Mouse (Mus musculus): ENCODE measurements around the gene Slc37a1. TPM values are rescaled to one million over a fixed set of nuclear protein-coding genes. Genes with fewer than 3 reads are reported as not detected.

Slc37a1 gene
- polyA plus RNA-seq, 1 experiment, result 0.14 TPM

DNA sequence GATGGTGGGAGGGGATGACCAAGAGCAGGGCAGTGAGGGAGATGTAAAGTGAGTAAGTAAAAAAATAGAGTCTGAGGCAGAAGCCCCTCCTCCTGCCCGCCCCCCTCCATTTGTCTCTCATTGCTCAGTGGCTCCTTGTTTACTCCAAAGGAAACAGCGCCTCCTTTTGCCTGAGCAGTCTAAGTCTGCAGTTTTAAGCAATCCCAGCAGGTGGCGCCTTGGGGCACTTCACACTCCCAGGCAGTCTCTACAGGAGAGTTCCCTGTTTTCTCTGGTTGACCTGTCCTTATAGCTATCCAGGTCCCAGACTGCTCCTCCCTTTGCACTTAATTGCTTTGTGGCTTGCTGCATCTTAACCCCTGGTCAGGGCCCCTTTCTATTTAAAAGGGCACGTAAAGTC, 44.0 kb downstream of the Slc37a1 start:
- no peaks in the 10 kb centered on the region for H3K79me2 ChIP-seq (ENCODE audit: control insufficient read depth, insufficient read depth)
- no peak overlapping the region for H3ac ChIP-seq (ENCODE audit: control insufficient read depth, insufficient read length, low read depth)
- H3K36me3 ChIP-seq (ENCODE audit: control insufficient read depth, insufficient read depth), result no peaks in the 10 kb centered on the region
- no peaks in the 10 kb centered on the region for H3K27me3 ChIP-seq (ENCODE audit: control insufficient read depth, insufficient read depth, insufficient read length)
- H3K79me3 ChIP-seq (ENCODE audit: low read depth), result no peaks in the 10 kb centered on the region
- TF ChIP-seq CTCF (IDR thresholded peaks at IDR 0.05; ENCODE audit: control insufficient read depth, insufficient read depth, insufficient read length) (peak; percentile 31), MYOG (IDR thresholded peaks at IDR 0.05; ENCODE audit: control insufficient read depth, extremely low read depth, insufficient read length) (no peak)
- H3K4me3 ChIP-seq (ENCODE audit: insufficient read depth, poor library complexity, severe bottlenecking), result no peak overlapping the region

DNA sequence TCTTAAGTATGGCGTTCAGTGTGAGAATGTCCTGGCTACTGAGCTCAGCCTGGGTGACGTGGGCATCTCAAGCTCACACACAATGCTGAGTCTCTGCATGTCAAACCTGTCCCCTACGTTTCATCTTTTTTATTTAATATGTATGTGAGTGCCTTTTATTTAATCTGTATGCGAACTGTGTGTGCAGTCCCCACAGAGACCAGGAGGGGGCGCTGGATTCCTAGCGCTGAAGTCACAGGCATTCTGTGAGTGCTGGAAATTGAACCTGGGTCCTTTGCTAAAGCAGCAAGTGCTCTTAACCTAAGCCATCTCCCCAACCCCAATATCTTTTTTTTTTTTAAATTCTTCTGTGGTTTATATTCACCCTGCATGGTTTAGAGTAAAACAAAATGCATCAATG, 44.7 kb downstream of the Slc37a1 start:
- H3K79me2 ChIP-seq (ENCODE audit: control insufficient read depth, insufficient read depth), result no peaks in the 10 kb centered on the region
- no peak for TF ChIP-seq MAX (IDR thresholded peaks at IDR 0.05)
- no peak for TF ChIP-seq MYOD1 (IDR thresholded peaks at IDR 0.05; ENCODE audit: control insufficient read depth, insufficient read length, low read depth)
- no peak for TF ChIP-seq CTCF (IDR thresholded peaks at IDR 0.05; ENCODE audit: control insufficient read depth, insufficient read depth, insufficient read length)
- no peak for TF ChIP-seq CEBPB (IDR thresholded peaks at IDR 0.05; ENCODE audit: low read depth)
- no peak for TF ChIP-seq FOSL1 (IDR thresholded peaks at IDR 0.05; ENCODE audit: insufficient read depth, low read length, poor library complexity, severe bottlenecking)
- no peak for TF ChIP-seq USF1 (IDR thresholded peaks at IDR 0.05; ENCODE audit: low read depth)
- no peak for TF ChIP-seq MYOG (IDR thresholded peaks at IDR 0.05; ENCODE audit: control insufficient read depth, extremely low read depth, insufficient read length)
- H3K79me3 ChIP-seq (ENCODE audit: low read depth), result no peaks in the 10 kb centered on the region
- H3K4me3 ChIP-seq (ENCODE audit: insufficient read depth, poor library complexity, severe bottlenecking), result no peak overlapping the region
- H3K36me3 ChIP-seq (ENCODE audit: control insufficient read depth, insufficient read depth), result no peaks in the 10 kb centered on the region
- peaks cover under 1% of the 10 kb centered on the region for H3K27me3 ChIP-seq (ENCODE audit: control insufficient read depth, insufficient read depth, insufficient read length)
- H3ac ChIP-seq (ENCODE audit: control insufficient read depth, insufficient read length, low read depth), result no peak overlapping the region

DNA sequence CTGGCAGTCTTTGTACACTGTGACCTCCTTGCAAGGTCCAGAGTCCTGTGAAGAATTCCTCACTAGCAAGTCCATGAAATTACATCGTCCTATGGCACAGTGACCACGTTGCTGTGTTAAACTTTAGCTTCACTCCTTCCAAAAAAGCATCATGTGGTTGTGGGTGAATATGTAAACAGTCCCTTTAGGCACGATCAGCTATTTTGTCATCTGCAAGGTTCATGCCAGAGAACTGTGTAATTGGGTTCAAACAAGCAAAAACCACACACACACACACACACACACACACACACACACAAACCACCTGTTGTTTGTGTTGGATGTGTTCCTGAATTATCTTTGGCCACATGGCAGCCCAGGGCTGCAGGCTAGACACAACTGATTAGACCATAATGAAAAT, 45.3 kb downstream of the Slc37a1 start:
- H3K4me3 ChIP-seq (ENCODE audit: insufficient read depth, poor library complexity, severe bottlenecking), result no peak overlapping the region
- TF ChIP-seq MYOD1 (IDR thresholded peaks at IDR 0.05; ENCODE audit: control insufficient read depth, insufficient read length, low read depth), result peak; percentile 12
- TF ChIP-seq CTCF (IDR thresholded peaks at IDR 0.05; ENCODE audit: control insufficient read depth, insufficient read depth, insufficient read length), result no peak
- H3ac ChIP-seq (ENCODE audit: control insufficient read depth, insufficient read length, low read depth), result no peak overlapping the region

DNA sequence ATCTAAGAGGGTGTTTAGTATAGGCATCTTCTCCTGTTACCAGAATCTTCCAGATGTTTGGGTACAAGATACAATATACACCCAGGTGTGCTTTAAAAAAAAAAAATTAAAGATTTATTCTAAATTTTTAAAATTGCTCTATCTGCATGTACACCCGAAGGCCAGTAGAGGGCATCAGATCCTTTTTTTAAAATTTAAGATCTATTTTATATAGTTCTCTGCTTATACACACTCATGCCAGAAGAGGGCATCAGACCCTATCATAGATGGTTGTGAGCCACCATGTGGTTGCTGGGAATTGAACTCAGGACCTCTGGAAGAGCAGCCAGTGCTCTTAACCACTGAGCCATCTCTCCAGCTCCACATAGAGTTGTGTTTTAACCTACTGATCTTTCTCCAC, 45.7 kb downstream of the Slc37a1 start:
- H3K36me3 ChIP-seq (ENCODE audit: control insufficient read depth, insufficient read depth), result no peaks in the 10 kb centered on the region
- TF ChIP-seq MYOG (IDR thresholded peaks at IDR 0.05; ENCODE audit: control insufficient read depth, extremely low read depth, insufficient read length), result no peak
- TF ChIP-seq CTCF (IDR thresholded peaks at IDR 0.05; ENCODE audit: control insufficient read depth, insufficient read depth, insufficient read length), result no peak
- no peak for TF ChIP-seq CEBPB (IDR thresholded peaks at IDR 0.05; ENCODE audit: low read depth)
- TF ChIP-seq FOSL1 (IDR thresholded peaks at IDR 0.05; ENCODE audit: insufficient read depth, low read length, poor library complexity, severe bottlenecking), result no peak
- no peak for TF ChIP-seq MYOD1 (IDR thresholded peaks at IDR 0.05; ENCODE audit: control insufficient read depth, insufficient read length, low read depth)
- no peak for TF ChIP-seq MAX (IDR thresholded peaks at IDR 0.05)
- H3K79me2 ChIP-seq (ENCODE audit: control insufficient read depth, insufficient read depth), result no peaks in the 10 kb centered on the region
- no peak overlapping the region for H3ac ChIP-seq (ENCODE audit: control insufficient read depth, insufficient read length, low read depth)
- peaks cover 6% of the 10 kb centered on the region for H3K27me3 ChIP-seq (ENCODE audit: control insufficient read depth, insufficient read depth, insufficient read length)
- no peak overlapping the region for H3K4me3 ChIP-seq (ENCODE audit: insufficient read depth, poor library complexity, severe bottlenecking)
- H3K79me3 ChIP-seq (ENCODE audit: low read depth), result no peaks in the 10 kb centered on the region

More for the DNA sequence above, 45.3 kb downstream of the Slc37a1 start:
- Histone ChIP-seq H3K79me3 (ENCODE audit: low read depth) (no peaks in the 10 kb centered on the region), H3K36me3 (ENCODE audit: control insufficient read depth, insufficient read depth) (no peaks in the 10 kb centered on the region), H3K27me3 (ENCODE audit: control insufficient read depth, insufficient read depth, insufficient read length) (peaks cover 4% of the 10 kb centered on the region), H3K79me2 (ENCODE audit: control insufficient read depth, insufficient read depth) (no peaks in the 10 kb centered on the region)

DNA sequence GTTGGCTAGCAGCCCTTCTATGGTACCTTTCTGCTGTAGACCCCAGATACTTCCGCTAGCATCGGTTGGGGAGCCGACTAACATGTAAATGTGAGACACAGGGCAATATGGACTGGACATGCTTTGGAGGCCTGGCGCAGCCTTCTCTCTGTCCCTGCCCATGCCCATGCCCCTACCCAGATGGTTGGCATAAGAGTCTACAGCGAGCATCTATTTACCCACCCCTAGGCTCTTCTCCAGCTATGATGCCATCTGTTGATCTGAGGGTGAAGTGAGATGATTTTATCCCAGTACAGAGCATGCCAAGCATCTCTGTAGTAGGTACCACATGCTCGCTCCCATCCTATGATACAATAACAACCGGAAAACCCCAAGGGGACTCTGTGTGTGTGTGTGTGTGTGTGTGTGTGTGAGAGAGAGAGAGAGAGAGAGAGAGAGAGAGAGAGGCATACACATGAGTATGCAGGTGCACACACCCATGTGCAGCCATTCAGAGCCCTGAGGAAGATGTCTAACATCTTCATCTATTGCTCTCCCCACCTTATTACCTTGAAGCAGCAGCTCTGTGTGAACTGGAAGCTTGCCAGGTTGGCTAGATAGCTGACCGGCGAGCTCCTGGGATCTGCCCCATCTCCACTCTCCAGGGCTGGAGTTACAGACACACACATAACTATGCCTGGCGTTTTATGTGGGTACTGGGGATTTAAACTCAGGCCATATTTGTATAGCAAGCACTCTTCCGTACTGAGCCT, 48.1 kb downstream of the Slc37a1 start:
- Histone ChIP-seq H3K79me2 (ENCODE audit: control insufficient read depth, insufficient read depth) (no peaks in the 10 kb centered on the region), H3K79me3 (ENCODE audit: low read depth) (no peaks in the 10 kb centered on the region), H3K4me3 (ENCODE audit: insufficient read depth, poor library complexity, severe bottlenecking) (no peak overlapping the region), H3ac (ENCODE audit: control insufficient read depth, insufficient read length, low read depth) (no peak overlapping the region), H3K27me3 (ENCODE audit: control insufficient read depth, insufficient read depth, insufficient read length) (peaks cover 29% of the 10 kb centered on the region), H3K36me3 (ENCODE audit: control insufficient read depth, insufficient read depth) (no peaks in the 10 kb centered on the region)
- TF ChIP-seq MYOG (IDR thresholded peaks at IDR 0.05; ENCODE audit: control insufficient read depth, extremely low read depth, insufficient read length) (no peak), CEBPB (IDR thresholded peaks at IDR 0.05; ENCODE audit: low read depth) (no peak)

DNA sequence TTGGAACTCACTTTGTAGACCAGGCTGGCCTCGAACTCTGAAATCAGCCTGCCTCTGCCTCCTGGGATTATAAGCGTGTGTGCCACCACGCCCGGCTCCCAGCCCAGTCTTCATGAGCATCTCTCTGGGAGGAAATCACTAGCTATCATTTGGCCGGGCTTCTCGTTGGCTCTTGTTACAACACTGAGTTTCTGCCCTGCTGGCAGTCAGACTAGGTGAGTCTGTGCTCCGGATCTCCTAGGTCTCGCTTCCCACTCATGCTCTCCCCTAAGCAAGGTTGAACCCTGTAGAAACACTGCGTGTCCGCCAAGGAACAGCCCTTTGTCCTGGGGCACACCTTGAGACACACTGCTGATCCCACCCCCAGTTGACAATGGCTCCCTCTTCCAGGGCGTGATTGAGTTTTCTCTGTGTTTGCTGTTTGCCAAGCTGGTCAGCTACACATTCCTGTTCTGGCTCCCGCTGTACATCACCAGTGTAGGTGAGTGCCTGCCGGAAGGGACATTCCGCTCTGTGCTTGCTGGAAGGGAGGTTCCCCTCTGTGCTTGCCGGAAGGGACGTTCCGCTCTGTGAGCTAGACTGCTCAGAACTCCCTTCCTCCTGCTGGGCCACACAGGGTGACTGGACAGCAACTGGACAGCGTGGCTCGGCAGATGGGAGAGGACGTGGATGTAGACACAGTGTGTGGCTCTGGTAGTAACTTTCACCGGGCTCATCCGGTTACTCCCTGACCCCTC, 48.9 kb downstream of the Slc37a1 start:
- no peak for TF ChIP-seq CEBPB (IDR thresholded peaks at IDR 0.05; ENCODE audit: low read depth)
- TF ChIP-seq FOSL1 (IDR thresholded peaks at IDR 0.05; ENCODE audit: insufficient read depth, low read length, poor library complexity, severe bottlenecking), result no peak
- no peak for TF ChIP-seq USF1 (IDR thresholded peaks at IDR 0.05; ENCODE audit: low read depth)
- no peak for TF ChIP-seq CTCF (IDR thresholded peaks at IDR 0.05; ENCODE audit: control insufficient read depth, insufficient read depth, insufficient read length)
- no peak for TF ChIP-seq MAX (IDR thresholded peaks at IDR 0.05)
- TF ChIP-seq MYOD1 (IDR thresholded peaks at IDR 0.05; ENCODE audit: control insufficient read depth, insufficient read length, low read depth), result no peak
- TF ChIP-seq MYOG (IDR thresholded peaks at IDR 0.05; ENCODE audit: control insufficient read depth, extremely low read depth, insufficient read length), result no peak
- H3K79me3 ChIP-seq (ENCODE audit: low read depth), result no peaks in the 10 kb centered on the region
- H3ac ChIP-seq (ENCODE audit: control insufficient read depth, insufficient read length, low read depth), result no peak overlapping the region
- peaks cover 37% of the 10 kb centered on the region for H3K27me3 ChIP-seq (ENCODE audit: control insufficient read depth, insufficient read depth, insufficient read length)
- H3K79me2 ChIP-seq (ENCODE audit: control insufficient read depth, insufficient read depth), result no peaks in the 10 kb centered on the region
- no peak overlapping the region for H3K4me3 ChIP-seq (ENCODE audit: insufficient read depth, poor library complexity, severe bottlenecking)
- no peaks in the 10 kb centered on the region for H3K36me3 ChIP-seq (ENCODE audit: control insufficient read depth, insufficient read depth)
